Mouse (Mus musculus): Measurements from ENCODE around the gene Ptpn7. TPM values are rescaled to one million over a fixed set of nuclear protein-coding genes. Genes with fewer than 3 reads are reported as not detected.
A peak's percentile ranks its signal among the peaks of the same experiment; 100 is the strongest.

The Ptpn7 gene
- 173 and 202 TPM in 2 replicates for total RNA-seq (2012; rRNA removed)
- 100 to 1,000 TPM in 1 of 2 experiments, not detected in 1; 215 TPM for polyA plus RNA-seq (2012; ENCODE audit: insufficient read depth in 1 of 2, insufficient read length in 2 of 2, low read depth in 1 of 2, low replicate concordance in 2 of 2, missing spikeins in 1 of 2)

GRCm38 (mm10) chr1:135132473-135132872 lies at the start of gene Ptpn7:
Gene Ptpn7, plus strand, starts transcription at chr1:135132700.
- Histone ChIP-seq H3K9ac (ENCODE audit: control insufficient read depth, low read depth, low read length, poor library complexity, severe bottlenecking) (peak within 1 kb of the TSS; percentile 97), H3K4me3 (ENCODE audit: control insufficient read depth in 1 of 2, insufficient read depth in 1 of 2, low read depth in 2 of 2, low read length in 2 of 2) (peak within 1 kb of the TSS; percentile 76 to 86), H3K27ac (ENCODE audit: control insufficient read depth, low read depth, low read length) (peak within 1 kb of the TSS; percentile 99), H3K79me2 (ENCODE audit: control insufficient read depth, insufficient read depth, low read length, poor library complexity) (peaks cover 47% of the 10 kb centered on the region), H3K36me3 (ENCODE audit: control insufficient read depth in 1 of 2, insufficient read depth in 2 of 2, low read length in 2 of 2) (peaks cover 4 to 30% of the 10 kb centered on the region in 2 experiments), H3K9me3 (replicated peaks; ENCODE audit: insufficient read depth, low read length) (no peaks in the 10 kb centered on the region), H3K4me1 (ENCODE audit: control insufficient read depth in 1 of 2, insufficient read depth in 2 of 2, low read length in 2 of 2) (peaks cover 8 to 36% of the 10 kb centered on the region in 2 experiments), H3K27me3 (ENCODE audit: control insufficient read depth in 1 of 2, insufficient read depth in 2 of 2, low read length in 2 of 2) (no peaks in the 10 kb centered on the region)
- DNase-seq (ENCODE audit: low read depth, low spot score) = peak; percentile 96
- TF ChIP-seq TBP (IDR thresholded peaks at IDR 0.05; ENCODE audit: low read depth, low read length) (peak; percentile 72), BHLHE40 (IDR thresholded peaks at IDR 0.05; ENCODE audit: borderline replicate concordance, low read depth, low read length) (no peak), MEF2A (IDR thresholded peaks at IDR 0.05; ENCODE audit: extremely low read depth, insufficient replicate concordance, low read depth, low read length, poor library complexity, severe bottlenecking) (no peak), ETS1 (IDR thresholded peaks at IDR 0.05; ENCODE audit: low read depth, low read length) (peak; percentile 87), MXI1 (IDR thresholded peaks at IDR 0.05; ENCODE audit: low read depth, low read length) (peak; percentile 62; the same call in 1 of the 2 replicates), CHD2 (IDR thresholded peaks at IDR 0.05; ENCODE audit: low read length) (no peak), MYC (IDR thresholded peaks at IDR 0.05; ENCODE audit: low read depth, low read length) (no peak), POLR2AphosphoS2 (IDR thresholded peaks at IDR 0.05; ENCODE audit: low read length) (peak; percentile 83), RAD21 (IDR thresholded peaks at IDR 0.05; ENCODE audit: low read depth, low read length) (peak; percentile 22), GABPA (IDR thresholded peaks at IDR 0.05; ENCODE audit: low read depth, low read length) (no peak), ZNF384 (IDR thresholded peaks at IDR 0.05; ENCODE audit: low read depth, low read length) (no peak), TCF12 (IDR thresholded peaks at IDR 0.05; ENCODE audit: low read depth, low read length) (peak; percentile 70), POLR2A (IDR thresholded peaks at IDR 0.05; ENCODE audit: control insufficient read depth in 1 of 2, insufficient read depth in 1 of 2, low read depth in 1 of 2, low read length in 2 of 2, poor library complexity in 1 of 2) (peak; percentile 36 to 76; a peak in 2 of 4 replicates), NRF1 (IDR thresholded peaks at IDR 0.05; ENCODE audit: insufficient read depth, low read depth, low read length, poor library complexity, severe bottlenecking) (peak; percentile 18; the same call in 1 of the 2 replicates), UBTF (IDR thresholded peaks at IDR 0.05; ENCODE audit: borderline replicate concordance, insufficient read depth, low read depth, low read length) (no peak), MAZ (IDR thresholded peaks at IDR 0.05; ENCODE audit: low read depth, low read length) (peak; percentile 85), ZMIZ1 (IDR thresholded peaks at IDR 0.05; ENCODE audit: low read depth, low read length) (peak; percentile 87), MAX (IDR thresholded peaks at IDR 0.05; ENCODE audit: low read length) (peak; percentile 41; the same call in 1 of the 2 replicates), CHD1 (IDR thresholded peaks at IDR 0.05; ENCODE audit: low read depth, low read length) (no peak; the same call in 1 of the 2 replicates), ZKSCAN1 (IDR thresholded peaks at IDR 0.05; ENCODE audit: low read depth, low read length) (no peak), USF2 (IDR thresholded peaks at IDR 0.05; ENCODE audit: borderline replicate concordance in 1 of 2, insufficient read depth in 1 of 2, low read depth in 1 of 2, low read length in 2 of 2) (no peak), ZC3H11A (IDR thresholded peaks at IDR 0.05; ENCODE audit: low read depth, low read length) (no peak; the same call in 1 of the 2 replicates), KAT2A (conservative IDR thresholded peaks at IDR 0.05; ENCODE audit: low read depth, low read length) (peak; percentile 43; the same call in 1 of the 2 replicates), EP300 (IDR thresholded peaks at IDR 0.05; ENCODE audit: low read depth in 1 of 2, low read length in 2 of 2) (peak; percentile 36 to 71; a peak in 3 of 4 replicates), ELF1 (IDR thresholded peaks at IDR 0.05; ENCODE audit: low read depth, low read length) (peak; percentile 69), E2F4 (IDR thresholded peaks at IDR 0.05; ENCODE audit: borderline replicate concordance, low read depth, low read length) (no peak), HCFC1 (IDR thresholded peaks at IDR 0.05; ENCODE audit: low read depth, low read length) (peak; percentile 63), POLR2AphosphoS5 (IDR thresholded peaks at IDR 0.05; ENCODE audit: borderline replicate concordance, low read depth, low read length) (no peak), SIN3A (IDR thresholded peaks at IDR 0.05; ENCODE audit: low read length) (peak; percentile 94), MYB (IDR thresholded peaks at IDR 0.05; ENCODE audit: low read depth, low read length) (0 out of 2 replicates have a peak, but pooled peaks have one; percentile 4), MAFK (IDR thresholded peaks at IDR 0.05; ENCODE audit: borderline replicate concordance, low read depth, low read length) (no peak), NELFE (IDR thresholded peaks at IDR 0.05; ENCODE audit: low read depth, low read length) (peak; percentile 84), RCOR1 (IDR thresholded peaks at IDR 0.05; ENCODE audit: low read depth, low read length) (peak; percentile 19; the same call in 1 of the 2 replicates), TAL1 (IDR thresholded peaks at IDR 0.05; ENCODE audit: low read length) (no peak), USF1 (IDR thresholded peaks at IDR 0.05; ENCODE audit: low read depth, low read length) (peak; percentile 36; the same call in 1 of the 2 replicates), JUND (IDR thresholded peaks at IDR 0.05; ENCODE audit: low read depth, low read length) (0 out of 2 replicates have a peak, but pooled peaks have one; percentile 35)
